ENCODE assay signal across 8 mouse cellular contexts in genomic region chr5:130221316-130221715, GRCm38 (mm10). TPM values are rescaled to one million over a fixed set of nuclear protein-coding genes. Genes with fewer than 3 reads are reported as not detected.
DNase-seq lines count a peak whose midpoint lies in the region; ATAC-seq and TF ChIP-seq lines count a peak whose summit lies in the region.

No protein-coding gene starts in this region.

- H3K27ac ChIP-seq in heart, embryonic 10.5 days = peak overlapping the region; percentile 99
- peak overlapping the region; percentile 83; the same call in 1 of the 2 replicates for H3K27ac ChIP-seq in hindbrain, postnatal 0 days
- H3K27ac ChIP-seq in midbrain, embryonic 13.5 days = peak overlapping the region; percentile 83

- H3K9ac ChIP-seq in hindbrain, postnatal 0 days (replicated peaks; ENCODE audit: low read length) = peak overlapping the region; percentile 97
- peak overlapping the region; percentile 97 for H3K9ac ChIP-seq in midbrain, embryonic 13.5 days (replicated peaks)

- 60% methylated on average over 2 of the region's 2 CpGs for WGBS in heart, embryonic 10.5 days
- 49% methylated on average over 2 of the region's 2 CpGs for WGBS in hindbrain, postnatal 0 days
- 45% methylated on average over 2 of the region's 2 CpGs for WGBS in midbrain, embryonic 13.5 days

- DNase-seq in heart, embryonic 10.5 days (ENCODE audit: low spot score) = no peak
- DNase-seq in heart, adult 11 months = no peak
- peak; percentile 11 for DNase-seq in NIH3T3 (ENCODE audit: low read depth)
- no peak for DNase-seq in hindbrain, postnatal 0 days (ENCODE audit: low spot score)
- DNase-seq in thymus, postnatal 14 days = no peak
- DNase-seq in cerebellum, adult 8-10 months = no peak

- H3K4me1 ChIP-seq in heart, embryonic 10.5 days = peaks cover 16% of the 10 kb centered on the region
- no peaks in the 10 kb centered on the region; the same call in 1 of the 2 replicates for H3K4me1 ChIP-seq in hindbrain, postnatal 0 days (ENCODE audit: insufficient read depth, low read length)
- peaks cover 25% of the 10 kb centered on the region for H3K4me1 ChIP-seq in midbrain, embryonic 13.5 days (replicated peaks)

- no peaks in the 10 kb centered on the region for H3K9me3 ChIP-seq in heart, embryonic 10.5 days
- H3K9me3 ChIP-seq in hindbrain, postnatal 0 days (ENCODE audit: low read length) = no peaks in the 10 kb centered on the region
- H3K9me3 ChIP-seq in midbrain, embryonic 13.5 days = no peaks in the 10 kb centered on the region

- no peak for TF ChIP-seq CTCF in hindbrain, postnatal 0 days (IDR thresholded peaks at IDR 0.05; ENCODE audit: low read depth)

- peak overlapping the region; percentile 67 for H3K4me2 ChIP-seq in hindbrain, postnatal 0 days (ENCODE audit: low read depth, low read length)
- peak overlapping the region; percentile 70 for H3K4me2 ChIP-seq in midbrain, embryonic 13.5 days (replicated peaks)

- no peaks in the 10 kb centered on the region for H3K27me3 ChIP-seq in heart, embryonic 10.5 days (ENCODE audit: insufficient read depth, poor library complexity, severe bottlenecking)
- no peaks in the 10 kb centered on the region for H3K27me3 ChIP-seq in hindbrain, postnatal 0 days (ENCODE audit: insufficient read depth, low read length)
- no peaks in the 10 kb centered on the region for H3K27me3 ChIP-seq in midbrain, embryonic 13.5 days

- H3K36me3 ChIP-seq in heart, embryonic 10.5 days = peaks cover 4% of the 10 kb centered on the region; the same call in 1 of the 2 replicates
- H3K36me3 ChIP-seq in hindbrain, postnatal 0 days (ENCODE audit: insufficient read depth, low read length) = no peaks in the 10 kb centered on the region
- H3K36me3 ChIP-seq in midbrain, embryonic 13.5 days = no peaks in the 10 kb centered on the region

- no peak for ATAC-seq in hindbrain, postnatal 0 days
- ATAC-seq in midbrain, embryonic 13.5 days = no peak
- no peak for ATAC-seq in monocyte, adult 5-6 weeks (replicated peaks; ENCODE audit: insufficient number of reproducible peaks, low FRiP score, low TSS enrichment, poor library complexity, severe bottlenecking)

- peak overlapping the region; percentile 99 for H3K4me3 ChIP-seq in heart, embryonic 10.5 days
- H3K4me3 ChIP-seq in hindbrain, postnatal 0 days (ENCODE audit: low read length) = peak overlapping the region; percentile 99
- peak overlapping the region; percentile 99 for H3K4me3 ChIP-seq in midbrain, embryonic 13.5 days (replicated peaks)

RNA-seq across cellular contexts. Expression of gene Tmem248, which starts 4.4 kb away (rescaled TPM):
- 30.9 and 35.7 TPM in 2 replicates for polyA plus RNA-seq in heart, embryonic 10.5 days (2016; fragmentation: Nextera tagmentation; extraction: Ambion mirVana)
- 37.1 and 51.2 TPM in 2 replicates for total RNA-seq in hindbrain, postnatal 0 days (2014; rRNA removed)
- polyA plus RNA-seq in hindbrain, postnatal 0 days (2015; fragmentation: Nextera tagmentation; extraction: Ambion mirVana) = 26.5 and 30.5 TPM in 2 replicates
- polyA plus RNA-seq in midbrain, embryonic 13.5 days (2015; fragmentation: Nextera tagmentation; extraction: Ambion mirVana) = 22.7 and 24.0 TPM in 2 replicates
- 37.6 to 41.1 TPM (median 40.2 TPM) in 3 replicates for total RNA-seq in monocyte, adult 5-6 weeks (2017)

RNA-seq across cellular contexts. Expression of gene Sbds, which starts 34.0 kb away (rescaled TPM):
- 64.9 and 74.8 TPM in 2 replicates for polyA plus RNA-seq in heart, embryonic 10.5 days (2016; fragmentation: Nextera tagmentation; extraction: Ambion mirVana)
- total RNA-seq in hindbrain, postnatal 0 days (2014; rRNA removed) = 14.9 and 21.5 TPM in 2 replicates
- 52.3 and 57.2 TPM in 2 replicates for polyA plus RNA-seq in hindbrain, postnatal 0 days (2015; fragmentation: Nextera tagmentation; extraction: Ambion mirVana)
- 61.2 and 63.6 TPM in 2 replicates for polyA plus RNA-seq in midbrain, embryonic 13.5 days (2015; fragmentation: Nextera tagmentation; extraction: Ambion mirVana)
- 123 to 159 TPM (median 156 TPM) in 3 replicates for total RNA-seq in monocyte, adult 5-6 weeks (2017)

RNA-seq across cellular contexts. Expression of gene Tyw1, which starts 34.1 kb away (rescaled TPM):
- 25.2 and 26.1 TPM in 2 replicates for polyA plus RNA-seq in heart, embryonic 10.5 days (2016; fragmentation: Nextera tagmentation; extraction: Ambion mirVana)
- total RNA-seq in hindbrain, postnatal 0 days (2014; rRNA removed) = 20.5 and 22.7 TPM in 2 replicates
- polyA plus RNA-seq in hindbrain, postnatal 0 days (2015; fragmentation: Nextera tagmentation; extraction: Ambion mirVana) = 17.6 and 18.1 TPM in 2 replicates
- 24.8 and 25.4 TPM in 2 replicates for polyA plus RNA-seq in midbrain, embryonic 13.5 days (2015; fragmentation: Nextera tagmentation; extraction: Ambion mirVana)
- total RNA-seq in monocyte, adult 5-6 weeks (2017) = 16.3 to 34.8 TPM (median 16.7 TPM) in 3 replicates

RNA-seq across cellular contexts. Expression of gene Rabgef1, which starts 49.7 kb away (rescaled TPM):
- polyA plus RNA-seq in heart, embryonic 10.5 days (2016; fragmentation: Nextera tagmentation; extraction: Ambion mirVana) = 21.2 and 25.5 TPM in 2 replicates
- total RNA-seq in hindbrain, postnatal 0 days (2014; rRNA removed) = 16.1 and 19.9 TPM in 2 replicates
- 27.4 and 28.9 TPM in 2 replicates for polyA plus RNA-seq in hindbrain, postnatal 0 days (2015; fragmentation: Nextera tagmentation; extraction: Ambion mirVana)
- 39.7 and 40.3 TPM in 2 replicates for polyA plus RNA-seq in midbrain, embryonic 13.5 days (2015; fragmentation: Nextera tagmentation; extraction: Ambion mirVana)
- total RNA-seq in monocyte, adult 5-6 weeks (2017) = 41.1 to 67.6 TPM (median 53.3 TPM) in 3 replicates
